Mouse (Mus musculus) megakaryocyte, embryonic 14.5 days (primary cell): ENCODE results near the gene Sgpl1.

Experiments used
- FLI1 ChIP-seq: IDR thresholded peaks from 2 replicates; pipeline ENCODE4 v1.6.1; 2012; ENCODE audit warnings: low read length, inconsistent platforms, mixed read lengths
- GATA1 ChIP-seq: IDR thresholded peaks from 3 replicates; pipeline ENCODE4 v1.6.1; 2012; ENCODE audit warnings: mixed read lengths, low read length, inconsistent platforms, borderline replicate concordance

- no peak for TF ChIP-seq FLI1
- no peak for TF ChIP-seq GATA1
These were observed 39.5 kb upstream of the Sgpl1 start for GRCm38 (mm10) chr10:61187001-61187400.
